Mouse (Mus musculus) colon, adult 2 months (tissue): ENCODE results near the gene Optn. TPM values are rescaled to one million over a fixed set of nuclear protein-coding genes. Genes with fewer than 3 reads are reported as not detected.

Experiments used
- polyA plus RNA-seq: library from polyadenylated mRNA; depleted of rRNA; stranded (reverse); fragments of >200 nt; gene quantifications from 2 replicates; pipeline ENCODE4 v1.2.3, GENCODE M21; 2012; rRNA removed

The Optn gene
- polyA plus RNA-seq, result 7.3 and 7.9 TPM in 2 replicates

GRCm38 (mm10) chr2:5063299-5064205, at the start of gene Optn:
TSS of gene Optn (minus strand) at chr2:5064051.

GRCm38 (mm10) chr2:5012491-5013324, 51.1 kb downstream of the Optn start, which contains the start of gene Mcm10:
TSS of gene Mcm10 (minus strand) at chr2:5012791.

GRCm38 (mm10) chr2:4975807-4976206, 88.0 kb downstream of the Optn start, which contains the start of gene Ucma:
TSS of gene Ucma (plus strand) at chr2:4976122.

Other genes starting within 250 kb of the Optn start
- 10.8 and 11.3 TPM in 2 replicates for gene Sephs1, start 182.5 kb downstream of the Optn start, polyA plus RNA-seq
- 61.0 and 65.1 TPM in 2 replicates for gene Phyh, start 145.0 kb downstream of the Optn start, polyA plus RNA-seq
- not detected in 2 replicates for gene Ucma, start 87.9 kb downstream of the Optn start, polyA plus RNA-seq
- gene Mcm10, start 51.3 kb downstream of the Optn start, polyA plus RNA-seq, result 3.2 and 4.8 TPM in 2 replicates
- gene Ccdc3, start 73.7 kb upstream of the Optn start, polyA plus RNA-seq, result 25.4 and 25.8 TPM in 2 replicates